Mouse (Mus musculus): ENCODE data around the gene Tmem132c.

Gene Tmem132c

DNA sequence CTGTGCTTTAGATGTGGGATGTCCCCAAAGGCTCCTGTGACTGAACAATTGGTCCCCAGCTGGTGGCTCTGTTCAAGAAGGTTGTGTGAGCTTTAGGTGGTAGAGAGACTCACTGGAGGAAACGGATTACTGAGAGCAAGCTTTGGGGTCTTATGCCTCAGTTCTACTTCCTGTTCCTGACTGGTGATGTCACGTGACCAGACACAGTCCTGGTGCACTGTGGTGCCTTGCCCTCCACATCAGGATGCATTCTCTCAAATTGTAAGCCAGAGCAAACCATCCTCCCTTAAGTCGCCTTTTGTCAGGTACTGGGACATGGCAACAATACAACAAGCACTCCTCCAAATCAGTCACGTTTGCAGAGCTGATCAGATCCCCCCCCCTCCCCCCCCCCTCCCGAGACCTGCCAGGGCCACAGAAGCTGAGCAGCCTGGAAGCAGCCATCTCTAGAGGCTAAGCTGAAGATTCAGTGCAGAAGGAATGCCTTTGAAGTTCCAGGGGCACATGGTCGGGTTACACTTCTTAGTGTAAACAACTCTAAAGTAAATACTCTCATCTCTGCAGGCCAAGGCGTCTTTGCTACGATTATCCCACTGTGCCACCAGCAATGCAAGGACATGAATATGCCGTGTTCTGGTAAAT lies 164.5 kb downstream of the Tmem132c start:
- no peak for DNase-seq (ENCODE audit: low spot score in 2 of 2)

DNA sequence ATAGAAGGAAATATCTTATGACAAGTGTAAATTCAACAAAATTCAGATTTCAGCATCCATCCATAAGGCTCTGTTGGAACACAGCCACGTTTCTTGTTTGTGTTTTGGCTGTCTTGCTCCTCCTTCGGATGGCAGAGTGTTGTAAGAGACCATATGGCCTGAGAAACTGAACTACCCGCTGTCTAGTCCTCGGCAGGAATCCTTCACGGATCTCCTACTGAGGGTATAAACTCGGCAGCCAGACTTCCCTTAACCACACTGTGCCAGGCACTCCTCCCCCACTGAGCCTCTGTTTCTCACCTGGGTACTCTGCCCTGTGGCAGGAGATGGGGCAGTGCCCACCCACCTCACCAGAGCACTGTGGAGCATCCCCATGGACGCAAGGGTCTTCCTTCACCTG lies 174.9 kb downstream of the Tmem132c start:
- DNase-seq (ENCODE audit: low spot score in 2 of 2) = no peak

DNA sequence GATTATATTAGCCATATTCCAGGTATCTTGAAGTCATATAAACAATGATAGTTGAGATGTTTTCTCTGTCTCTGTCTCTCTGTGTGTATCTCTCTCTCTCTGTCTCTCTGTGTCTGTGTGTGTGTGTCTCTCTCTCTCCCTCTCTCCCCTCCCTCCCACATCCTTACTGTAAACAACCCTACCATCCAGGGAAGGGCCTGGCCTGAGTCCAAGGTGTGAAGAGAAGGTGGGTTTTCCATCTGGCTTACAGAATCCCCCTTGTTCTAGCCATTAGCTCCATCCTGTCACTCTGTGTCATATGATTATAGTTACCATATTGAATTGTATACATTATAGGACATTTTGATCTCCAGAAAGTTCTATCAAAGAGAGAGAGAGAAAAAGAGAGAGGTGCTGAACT lies 182.3 kb downstream of the Tmem132c start:
- no peak for DNase-seq (ENCODE audit: low spot score in 2 of 2)

DNA sequence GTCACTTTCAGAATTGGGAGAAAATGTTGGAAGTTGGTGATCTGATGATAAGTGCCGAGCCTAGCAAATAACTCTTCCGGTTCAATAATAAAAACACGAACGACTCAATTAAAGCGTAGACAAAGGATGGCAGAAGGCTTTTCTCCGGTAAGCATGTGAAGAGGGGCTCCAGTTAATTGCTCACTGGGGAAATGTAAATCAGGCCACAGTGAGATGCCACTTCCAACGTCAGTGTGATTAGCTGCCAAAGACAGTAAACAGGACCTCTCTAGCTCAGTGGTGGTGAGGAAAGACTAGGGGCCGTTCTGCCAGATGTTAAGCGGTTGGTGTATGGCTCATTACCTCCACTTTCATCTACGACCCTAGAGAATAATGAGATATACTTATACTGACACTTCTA lies 187.5 kb downstream of the Tmem132c start:
- no peak for DNase-seq (ENCODE audit: low spot score in 2 of 2)

DNA sequence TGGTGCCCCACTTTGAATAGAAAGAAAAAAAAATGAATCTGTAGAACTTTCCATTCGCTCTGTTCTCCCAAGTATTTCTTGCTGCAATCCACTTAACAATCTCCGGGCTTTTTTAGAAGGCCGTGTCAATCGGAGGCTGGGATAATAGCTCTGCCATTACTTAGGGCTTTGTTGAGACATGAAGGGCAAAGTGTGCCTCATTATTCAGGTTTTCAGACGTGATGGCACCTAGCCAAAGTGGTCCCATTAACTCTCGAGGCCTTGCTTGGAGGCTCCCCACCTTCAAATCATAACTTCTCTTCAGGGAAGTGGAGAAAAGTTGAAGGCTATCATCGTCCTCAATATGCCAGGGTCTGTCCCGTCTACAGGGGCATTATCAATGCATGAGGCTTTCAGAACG lies 190.0 kb downstream of the Tmem132c start:
- DNase-seq (ENCODE audit: low spot score in 2 of 2) = no peak

DNA sequence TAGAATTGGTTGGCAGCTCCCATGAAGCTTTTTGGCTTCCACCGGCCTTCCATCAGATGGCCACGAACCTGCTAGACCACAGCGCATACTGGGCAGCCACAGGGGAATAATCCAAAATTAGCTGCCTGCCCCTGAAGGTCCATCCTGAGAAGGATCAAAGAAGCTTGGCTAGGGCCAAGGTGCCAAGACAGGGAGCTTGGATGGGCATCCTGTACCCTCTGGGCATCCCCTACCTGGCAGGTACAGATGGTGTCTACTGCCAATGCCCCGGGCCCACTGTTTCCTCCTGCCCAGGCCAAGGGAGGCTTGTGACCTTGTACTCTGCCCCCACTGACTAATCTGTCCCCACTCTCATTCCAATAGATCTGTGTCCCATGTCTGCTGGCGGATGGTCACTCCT lies 195.2 kb downstream of the Tmem132c start:
- DNase-seq (ENCODE audit: low spot score in 2 of 2) = no peak

DNA sequence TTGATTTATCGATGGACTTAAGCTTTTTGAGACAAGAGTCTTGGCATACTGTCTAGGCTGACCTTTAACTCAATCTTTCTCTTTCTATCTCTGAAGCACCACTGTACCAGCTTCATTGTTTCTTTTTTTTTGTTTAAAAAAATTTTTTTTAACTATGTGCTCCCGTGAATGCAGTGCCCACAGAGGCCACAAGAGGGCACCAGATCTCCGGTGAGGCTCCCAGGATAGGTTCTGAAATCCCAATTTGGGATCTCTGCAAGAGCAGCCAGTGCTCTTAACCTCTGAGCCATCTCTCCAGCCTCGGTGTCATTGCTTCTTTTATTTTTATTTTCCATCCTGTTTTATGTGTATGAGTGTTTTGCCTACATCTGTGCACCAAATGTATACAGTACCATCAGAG lies 197.0 kb downstream of the Tmem132c start:
- no peak for DNase-seq (ENCODE audit: low spot score in 2 of 2)

DNA sequence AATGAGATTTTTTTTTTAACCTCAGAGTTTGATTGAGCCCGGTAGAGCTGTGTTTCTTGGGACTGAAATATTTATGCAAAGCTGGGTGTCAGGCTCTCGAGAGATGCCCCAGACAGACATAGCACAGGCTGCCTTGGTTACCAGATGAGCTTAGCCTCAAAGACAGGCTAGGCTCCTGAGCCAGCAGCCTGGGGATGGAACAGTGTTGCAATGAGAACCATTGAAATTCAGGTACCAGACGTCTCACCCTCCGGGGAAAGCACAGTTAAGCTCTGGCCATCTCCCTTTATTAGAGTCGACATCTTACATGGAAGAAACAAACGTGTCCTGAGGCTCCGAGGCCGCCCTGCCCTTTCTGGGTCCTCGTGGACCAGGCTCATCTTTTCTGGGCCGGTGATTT lies 200.4 kb downstream of the Tmem132c start:
- no peak for DNase-seq (ENCODE audit: low spot score in 2 of 2)

DNA sequence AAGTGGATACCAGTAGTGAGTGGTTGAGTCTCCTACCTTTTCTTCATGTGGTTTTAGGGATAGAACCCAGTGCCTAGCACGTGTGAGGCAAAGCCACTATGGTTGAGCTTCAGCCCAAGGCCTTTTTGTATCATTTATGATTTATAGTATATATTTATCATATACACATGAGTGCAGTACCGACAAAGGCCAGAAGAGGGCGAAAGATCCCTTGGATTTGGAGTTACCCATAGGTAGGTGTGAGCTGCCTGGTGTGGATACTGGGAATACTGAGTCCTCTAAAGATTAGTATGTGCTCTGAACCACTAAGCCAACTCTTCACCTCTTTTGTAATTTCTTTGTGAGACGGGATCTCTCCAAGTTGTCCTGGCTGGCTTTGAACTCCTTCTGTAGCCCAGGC lies 212.0 kb downstream of the Tmem132c start:
- no peak for DNase-seq (ENCODE audit: low spot score in 2 of 2)

DNA sequence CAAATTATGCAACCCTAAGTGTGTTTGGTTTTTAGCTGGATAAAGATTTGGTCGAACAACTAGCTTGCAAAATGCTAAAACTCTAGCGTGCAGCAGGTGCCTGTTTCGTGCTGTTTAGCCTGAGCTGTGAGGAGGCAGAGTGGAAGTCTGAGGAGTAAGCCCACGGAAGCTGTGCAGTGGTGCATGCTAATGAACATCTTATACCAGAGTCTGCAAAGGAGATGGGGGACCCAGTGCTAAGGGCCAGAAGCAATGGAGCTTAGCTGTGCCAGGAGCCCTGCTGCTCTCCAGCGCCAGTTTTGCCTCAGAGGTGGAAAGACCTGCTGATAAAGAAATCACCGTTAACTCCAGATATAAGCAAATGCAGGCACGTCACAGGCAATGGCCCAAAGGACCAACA lies 212.5 kb downstream of the Tmem132c start:
- no peak for DNase-seq (ENCODE audit: low spot score in 2 of 2)

DNA sequence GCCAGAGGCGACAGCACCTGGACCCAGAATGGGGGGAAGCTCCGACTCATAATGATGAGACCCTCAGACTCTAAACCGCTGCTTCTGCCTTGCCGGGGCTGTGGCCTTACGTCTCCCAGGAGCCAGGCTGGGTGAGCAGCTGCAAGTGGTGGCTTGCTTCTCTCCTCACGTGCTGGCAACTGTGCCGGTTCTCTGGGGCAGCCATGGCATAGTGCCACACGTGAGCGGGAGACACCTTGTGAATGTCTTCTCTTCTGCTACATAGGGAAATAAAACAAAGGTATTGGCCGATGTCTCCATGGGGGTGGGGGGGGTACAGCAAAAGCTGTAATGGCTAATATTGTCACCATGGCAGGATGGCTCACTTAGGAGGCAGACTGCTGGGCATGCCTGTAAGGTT lies 214.5 kb downstream of the Tmem132c start:
- no peak for DNase-seq (ENCODE audit: low spot score in 2 of 2)

DNA sequence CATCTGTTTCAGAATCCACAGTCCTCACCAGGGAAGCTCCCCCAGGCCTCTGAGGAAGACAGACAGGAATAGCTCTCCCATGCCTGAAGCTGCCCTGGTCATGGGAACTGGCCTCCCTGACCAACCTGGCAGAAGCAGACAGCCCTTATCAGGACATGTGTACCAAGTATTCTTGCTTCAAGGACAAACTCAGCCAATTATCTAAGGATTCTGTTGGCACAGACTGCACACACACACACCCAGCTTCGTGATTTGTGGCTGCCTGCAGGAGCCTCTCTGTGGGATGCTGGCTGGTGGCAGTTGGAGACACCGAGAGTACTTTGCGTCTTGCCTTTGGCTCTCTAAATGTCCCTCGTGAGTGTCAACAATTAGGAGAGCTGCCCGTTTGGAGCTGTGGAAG lies 226.5 kb downstream of the Tmem132c start:
- DNase-seq (ENCODE audit: low spot score in 2 of 2) = no peak

DNA sequence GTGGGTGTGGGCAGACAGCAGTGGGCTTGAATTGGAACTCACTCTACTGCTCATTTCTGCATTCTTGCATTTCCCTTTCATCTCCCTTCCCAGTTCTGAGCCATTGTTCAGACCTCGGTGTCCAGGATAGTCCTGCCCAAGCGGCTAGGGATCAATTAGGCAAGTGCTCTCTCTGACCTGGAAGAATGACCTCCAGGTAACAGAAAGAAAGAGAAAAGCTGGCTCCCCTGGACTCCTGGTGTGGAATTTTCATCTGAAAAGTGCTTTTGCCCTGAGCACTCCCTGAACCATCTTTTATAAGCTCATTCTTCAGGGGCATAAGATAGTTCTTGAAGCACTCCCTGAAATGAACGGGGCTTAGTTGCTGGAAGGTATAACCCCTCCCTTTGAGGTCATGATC lies 228.7 kb downstream of the Tmem132c start:
- DNase-seq (ENCODE audit: low spot score in 2 of 2) = no peak

DNA sequence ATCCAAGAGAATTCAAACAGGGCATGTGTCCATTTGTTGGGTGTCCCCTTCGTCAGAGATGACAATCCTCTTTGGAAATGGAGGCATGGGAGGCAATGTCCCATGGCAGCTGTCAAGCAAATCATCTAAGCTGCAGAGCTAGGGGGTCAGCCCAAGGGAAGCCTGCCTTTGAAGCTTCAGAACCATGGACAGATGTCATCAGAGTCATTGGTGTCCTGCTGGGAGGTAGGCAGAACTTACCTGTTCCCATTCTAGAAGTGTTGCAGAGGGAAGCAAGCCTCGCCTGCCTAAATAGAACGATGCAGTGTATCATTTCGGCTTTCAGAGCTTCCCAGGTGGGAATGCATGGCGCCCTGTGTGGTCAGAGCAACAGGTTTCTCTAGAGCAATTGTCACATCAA lies 230.3 kb downstream of the Tmem132c start:
- DNase-seq (ENCODE audit: low spot score in 2 of 2) = no peak

DNA sequence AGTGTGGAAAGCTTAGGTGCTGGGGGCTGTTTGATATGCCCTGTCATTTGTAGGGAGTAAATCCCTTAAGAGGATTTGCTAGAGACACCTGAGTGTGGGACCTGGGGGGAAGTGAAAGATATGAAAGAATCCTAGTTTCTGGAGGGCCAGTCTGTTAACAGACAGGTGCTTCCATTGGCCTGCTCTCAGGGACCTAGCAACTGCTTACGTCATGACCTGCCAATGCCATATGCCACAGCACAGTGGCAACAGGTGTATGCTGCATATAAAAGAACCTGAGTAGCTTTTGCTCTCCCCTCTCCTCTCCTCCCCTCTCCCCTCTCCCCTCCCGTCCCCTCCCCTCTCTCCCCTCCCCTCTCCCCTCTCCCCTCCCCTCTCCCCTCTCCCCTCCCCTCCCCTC lies 232.1 kb downstream of the Tmem132c start:
- no peak for DNase-seq (ENCODE audit: low spot score in 2 of 2)

DNA sequence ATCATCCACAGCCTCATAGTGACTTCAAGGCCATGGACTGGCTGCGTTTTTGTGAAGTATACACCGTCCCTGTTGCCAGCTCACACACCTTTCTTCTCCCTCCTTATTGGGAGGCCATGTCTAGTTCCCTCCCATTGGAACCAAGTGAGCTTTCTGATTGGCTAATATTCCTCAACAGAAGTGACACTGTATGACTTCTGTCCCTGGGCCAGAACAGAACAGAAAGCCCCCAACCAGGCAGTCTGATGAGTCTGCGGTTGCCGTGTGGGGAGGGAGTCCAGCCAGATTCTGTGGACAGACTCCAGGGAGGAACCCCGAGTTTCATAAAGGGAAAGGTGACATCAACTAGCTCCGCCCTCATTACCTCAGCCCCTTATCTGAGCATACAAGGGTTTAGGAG lies 233.2 kb downstream of the Tmem132c start:
- DNase-seq (ENCODE audit: low spot score in 2 of 2) = no peak

DNA sequence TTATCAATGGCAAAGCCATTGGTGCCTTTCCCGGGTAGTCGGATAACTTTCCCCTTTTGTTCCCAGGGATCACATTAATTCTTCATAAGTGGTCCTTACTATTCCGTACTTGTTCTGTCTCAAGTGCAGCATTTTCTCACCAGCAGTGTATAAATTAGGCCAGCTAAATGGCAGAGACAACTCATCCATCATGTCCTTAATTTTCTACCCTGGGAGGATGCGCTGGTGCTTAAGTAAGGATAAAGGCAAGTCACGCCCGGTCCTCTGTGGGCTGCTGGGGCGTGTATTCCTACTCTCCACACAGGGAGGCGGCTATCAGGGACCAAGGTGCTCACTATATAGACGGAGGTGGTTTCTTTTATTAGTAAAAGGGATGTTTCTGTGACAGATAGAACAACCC lies 236.2 kb downstream of the Tmem132c start:
- no peak for DNase-seq (ENCODE audit: low spot score in 2 of 2)

DNA sequence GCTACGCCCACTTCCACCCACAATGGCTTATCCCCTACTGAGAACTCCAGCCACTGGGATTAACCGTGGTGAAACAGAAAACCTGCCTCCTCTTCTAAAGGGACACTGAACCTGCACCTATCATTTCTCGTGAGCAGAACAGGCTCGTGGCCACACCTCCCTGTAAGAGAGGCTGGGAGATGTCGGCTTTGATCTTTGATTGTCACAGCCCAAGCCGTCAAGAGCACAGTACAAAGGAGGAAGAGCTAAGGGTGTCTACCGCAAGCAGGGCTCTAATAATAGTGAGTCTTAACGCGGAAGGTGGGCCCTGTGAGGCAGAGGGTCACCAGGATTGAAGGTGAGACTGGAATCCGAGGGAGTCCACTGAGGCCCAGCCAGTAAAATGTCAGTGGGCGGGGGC lies 236.7 kb downstream of the Tmem132c start:
- no peak for DNase-seq (ENCODE audit: low spot score in 2 of 2)

DNA sequence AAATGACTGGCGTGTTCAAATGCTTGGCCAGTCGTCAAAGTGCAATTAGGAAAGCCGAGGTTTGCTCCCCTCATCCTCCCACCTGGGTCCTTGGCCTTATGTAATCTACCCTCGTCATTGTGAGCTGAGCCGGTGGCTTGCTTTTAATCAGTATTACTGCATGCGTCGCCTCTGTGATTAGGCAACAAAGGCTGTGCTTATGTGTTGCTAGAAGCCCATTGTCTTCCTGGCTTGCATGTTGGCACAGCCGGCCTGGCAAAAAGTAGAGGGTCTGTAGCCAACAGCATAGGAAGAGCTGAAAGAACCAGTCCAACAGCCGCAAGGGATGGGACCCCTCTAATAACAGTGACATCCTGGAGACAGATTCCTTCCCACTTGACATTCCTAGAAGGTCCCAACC lies 239.3 kb downstream of the Tmem132c start:
- DNase-seq (ENCODE audit: low spot score in 2 of 2) = no peak

DNA sequence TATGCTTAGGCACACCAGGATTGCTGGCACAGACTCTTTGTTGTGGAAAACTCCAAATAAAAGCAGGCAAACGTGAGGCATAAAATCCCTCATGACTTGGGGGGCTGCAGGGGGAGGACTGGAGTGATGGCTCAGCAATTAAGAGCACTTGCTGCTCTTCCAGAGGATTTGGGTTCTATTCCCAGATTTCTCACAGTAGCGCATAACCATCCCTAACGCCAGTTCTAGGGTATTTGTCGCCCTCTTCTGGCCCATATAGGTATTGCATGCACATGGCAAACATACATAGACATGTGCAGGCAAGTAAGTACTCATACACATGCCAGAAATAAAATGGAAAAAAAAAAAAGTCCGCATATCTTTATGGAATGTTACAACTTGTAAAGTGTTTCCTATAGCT lies 239.8 kb downstream of the Tmem132c start:
- no peak for DNase-seq (ENCODE audit: low spot score in 2 of 2)

DNA sequence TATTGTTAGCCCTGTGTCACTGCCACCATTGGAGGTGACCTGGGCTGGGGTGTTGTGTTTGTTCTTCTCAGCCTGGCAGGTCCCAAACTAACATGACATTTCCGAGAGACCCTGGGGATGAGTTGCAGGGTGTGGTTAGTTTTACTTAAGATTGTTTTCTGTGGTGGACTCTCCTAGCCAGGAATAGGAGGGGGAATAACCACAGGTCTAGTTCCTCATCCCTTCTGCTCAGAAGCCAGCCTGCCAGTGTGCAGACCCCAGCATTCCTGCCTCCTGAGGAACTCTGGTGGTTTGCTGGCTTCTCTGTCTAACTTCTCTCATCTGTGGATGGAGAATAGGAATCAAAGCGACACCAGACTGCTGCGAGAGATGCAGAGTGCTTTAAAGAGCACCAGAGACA lies 240.7 kb downstream of the Tmem132c start:
- DNase-seq (ENCODE audit: low spot score in 2 of 2) = no peak

DNA sequence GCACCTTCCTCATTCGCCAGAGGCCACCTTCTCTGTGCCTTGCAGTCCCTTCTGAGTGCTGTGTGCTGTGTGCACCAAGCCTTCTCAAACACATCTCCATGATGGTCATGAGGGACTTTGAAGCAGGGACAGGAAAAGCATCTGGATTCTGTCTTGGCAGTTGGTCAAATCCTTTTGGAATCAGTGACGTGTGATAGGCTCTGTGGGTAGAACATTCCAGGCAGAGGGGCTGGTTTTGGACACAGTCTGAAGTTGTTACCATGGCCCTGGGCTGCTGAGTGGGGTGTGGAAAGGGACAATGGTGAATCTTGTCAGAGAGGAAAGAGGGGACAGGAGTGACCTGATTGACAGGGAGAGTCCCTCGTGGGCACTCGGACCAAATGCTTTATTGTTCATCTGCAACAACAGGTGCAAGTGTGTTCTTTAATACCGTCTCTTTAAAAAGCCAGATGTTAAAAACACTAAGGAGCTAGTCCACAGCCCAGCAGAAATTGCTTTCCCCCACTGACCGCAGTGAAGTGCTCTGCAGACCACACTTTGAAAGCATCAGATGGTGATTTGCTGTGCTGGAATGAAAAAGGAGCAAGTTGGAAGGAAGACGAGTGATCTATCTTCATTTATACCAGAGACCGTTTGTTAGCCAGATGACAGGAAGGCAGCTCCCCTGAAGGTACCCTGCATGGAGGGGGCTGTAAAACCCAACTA lies 242.5 kb downstream of the Tmem132c start:
- DNase-seq (ENCODE audit: low spot score in 2 of 2) = no peak

DNA sequence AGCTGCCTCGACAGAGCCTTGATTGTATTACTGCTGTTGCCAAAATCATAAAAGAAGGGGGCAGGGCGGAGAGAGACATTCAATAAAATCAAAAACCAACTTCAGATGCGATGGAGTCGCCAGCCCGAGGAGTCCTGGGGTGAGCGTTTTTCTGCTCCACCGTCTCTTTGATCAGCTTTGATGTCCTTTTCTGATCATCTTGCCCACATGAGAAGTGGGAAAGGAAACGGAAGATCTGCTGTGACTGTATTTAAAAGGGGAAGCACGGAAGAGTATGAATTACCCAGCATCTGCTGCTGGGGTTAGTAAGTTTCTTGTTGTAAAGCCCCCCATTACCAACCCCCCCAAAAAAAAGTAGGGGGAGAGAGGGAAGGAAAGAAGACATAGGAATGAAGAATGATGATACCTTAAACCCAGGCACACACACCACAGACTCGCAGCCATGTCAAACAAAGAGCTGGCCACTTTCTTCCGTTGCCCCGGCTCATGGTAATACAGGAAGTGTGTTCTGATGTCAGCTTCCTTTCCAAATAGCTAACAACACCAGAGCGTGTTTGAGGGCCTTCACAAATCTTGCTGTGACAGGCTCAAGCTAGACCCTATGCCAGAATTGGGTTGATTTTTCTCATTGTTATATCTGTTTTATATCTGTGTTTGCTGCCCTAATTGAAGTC lies 243.3 kb downstream of the Tmem132c start:
- DNase-seq (ENCODE audit: low spot score in 2 of 2) = peak; percentile 10 to 19

Measured in natural killer cell, adult 2 months (primary cell).